Mouse (Mus musculus): Measurements from ENCODE around the gene Neurl1a. TPM values are rescaled to one million over a fixed set of nuclear protein-coding genes. Genes with fewer than 3 reads are reported as not detected.

Gene Neurl1a
- polyA plus RNA-seq, 1 experiment from 2014 or later = 5.5 TPM

GRCm38 (mm10) chr19:47230682-47231081 lies 52.1 kb downstream of the Neurl1a start:
- Histone ChIP-seq H3K9ac (replicated peaks; ENCODE audit: low read length) (no peak overlapping the region), H3K27me3 (ENCODE audit: insufficient read depth, low read length) (no peaks in the 10 kb centered on the region), H3K36me3 (ENCODE audit: insufficient read depth, low read length) (no peaks in the 10 kb centered on the region), H3K27ac (ENCODE audit: low read length) (no peak overlapping the region), H3K4me3 (ENCODE audit: low read length) (no peak overlapping the region), H3K4me2 (replicated peaks; ENCODE audit: low read depth, low read length) (no peak overlapping the region), H3K4me1 (ENCODE audit: insufficient read depth, low read length) (peaks cover 16% of the 10 kb centered on the region), H3K9me3 (ENCODE audit: low read length) (no peaks in the 10 kb centered on the region)
- 90% methylated on average over 8 of the region's 8 CpGs for WGBS
- ATAC-seq (ENCODE audit: low FRiP score, low TSS enrichment) = no peak

- ATAC-seq (ENCODE audit: low FRiP score, low TSS enrichment) = no peak
- WGBS = 86% methylated on average over 6 of the region's 6 CpGs
Measured at GRCm38 (mm10) chr19:47231389-47231788, 52.8 kb downstream of the Neurl1a start.

GRCm38 (mm10) chr19:47232077-47232865 lies 53.7 kb downstream of the Neurl1a start:
- H3K4me2 ChIP-seq (replicated peaks; ENCODE audit: low read depth, low read length) = no peak overlapping the region
- no peaks in the 10 kb centered on the region for H3K27me3 ChIP-seq (ENCODE audit: insufficient read depth, low read length)
- WGBS = 92% methylated on average over 5 of the region's 5 CpGs
- no peak for ATAC-seq (ENCODE audit: low FRiP score, low TSS enrichment)
- no peaks in the 10 kb centered on the region for H3K36me3 ChIP-seq (ENCODE audit: insufficient read depth, low read length)
- H3K27ac ChIP-seq (ENCODE audit: low read length) = no peak overlapping the region
- H3K9ac ChIP-seq (replicated peaks; ENCODE audit: low read length) = no peak overlapping the region
- peaks cover 16% of the 10 kb centered on the region for H3K4me1 ChIP-seq (ENCODE audit: insufficient read depth, low read length)
- H3K4me3 ChIP-seq (ENCODE audit: low read length) = no peak overlapping the region
- no peaks in the 10 kb centered on the region for H3K9me3 ChIP-seq (ENCODE audit: low read length)

More at GRCm38 (mm10) chr19:47231389-47231788, 52.8 kb downstream of the Neurl1a start:
- Histone ChIP-seq H3K4me1 (ENCODE audit: insufficient read depth, low read length) (peaks cover 16% of the 10 kb centered on the region), H3K27ac (ENCODE audit: low read length) (no peak overlapping the region), H3K9ac (replicated peaks; ENCODE audit: low read length) (no peak overlapping the region), H3K9me3 (ENCODE audit: low read length) (no peaks in the 10 kb centered on the region), H3K4me2 (replicated peaks; ENCODE audit: low read depth, low read length) (no peak overlapping the region), H3K27me3 (ENCODE audit: insufficient read depth, low read length) (no peaks in the 10 kb centered on the region), H3K4me3 (ENCODE audit: low read length) (no peak overlapping the region), H3K36me3 (ENCODE audit: insufficient read depth, low read length) (no peaks in the 10 kb centered on the region)

GRCm38 (mm10) chr19:47233087-47233486 lies 54.5 kb downstream of the Neurl1a start:
- H3K4me2 ChIP-seq (replicated peaks; ENCODE audit: low read depth, low read length) = no peak overlapping the region
- 96% methylated on average over 3 of the region's 3 CpGs for WGBS
- no peaks in the 10 kb centered on the region for H3K9me3 ChIP-seq (ENCODE audit: low read length)
- no peak overlapping the region for H3K9ac ChIP-seq (replicated peaks; ENCODE audit: low read length)
- H3K36me3 ChIP-seq (ENCODE audit: insufficient read depth, low read length) = no peaks in the 10 kb centered on the region
- no peaks in the 10 kb centered on the region for H3K27me3 ChIP-seq (ENCODE audit: insufficient read depth, low read length)
- H3K27ac ChIP-seq (ENCODE audit: low read length) = no peak overlapping the region
- peaks cover 15% of the 10 kb centered on the region for H3K4me1 ChIP-seq (ENCODE audit: insufficient read depth, low read length)
- H3K4me3 ChIP-seq (ENCODE audit: low read length) = no peak overlapping the region
- no peak for ATAC-seq (ENCODE audit: low FRiP score, low TSS enrichment)

- peak overlapping the region; percentile 46 for H3K9ac ChIP-seq (replicated peaks; ENCODE audit: low read length)
- ATAC-seq (ENCODE audit: low FRiP score, low TSS enrichment) = peak; percentile 68; the same call in 1 of the 2 replicates
Measured at GRCm38 (mm10) chr19:47240076-47240475, 61.5 kb downstream of the Neurl1a start.

GRCm38 (mm10) chr19:47240957-47241356 lies 62.3 kb downstream of the Neurl1a start:
- H3K4me2 ChIP-seq (replicated peaks; ENCODE audit: low read depth, low read length) = peak overlapping the region; percentile 54
- no peaks in the 10 kb centered on the region for H3K9me3 ChIP-seq (ENCODE audit: low read length)
- no peak overlapping the region for H3K27ac ChIP-seq (ENCODE audit: low read length)
- H3K9ac ChIP-seq (replicated peaks; ENCODE audit: low read length) = no peak overlapping the region; the same call in 1 of the 2 replicates
- ATAC-seq (ENCODE audit: low FRiP score, low TSS enrichment) = no peak
- no peaks in the 10 kb centered on the region for H3K36me3 ChIP-seq (ENCODE audit: insufficient read depth, low read length)
- H3K4me1 ChIP-seq (ENCODE audit: insufficient read depth, low read length) = no peaks in the 10 kb centered on the region
- peak overlapping the region; percentile 42 for H3K4me3 ChIP-seq (ENCODE audit: low read length)
- H3K27me3 ChIP-seq (ENCODE audit: insufficient read depth, low read length) = no peaks in the 10 kb centered on the region
- WGBS = 68% methylated on average over 7 of the region's 7 CpGs

More at GRCm38 (mm10) chr19:47240076-47240475, 61.5 kb downstream of the Neurl1a start:
- 35% methylated on average over 11 of the region's 12 CpGs for WGBS
- H3K27ac ChIP-seq (ENCODE audit: low read length) = no peak overlapping the region
- H3K4me1 ChIP-seq (ENCODE audit: insufficient read depth, low read length) = no peaks in the 10 kb centered on the region
- H3K4me2 ChIP-seq (replicated peaks; ENCODE audit: low read depth, low read length) = peak overlapping the region; percentile 54
- peak overlapping the region; percentile 42 for H3K4me3 ChIP-seq (ENCODE audit: low read length)
- no peaks in the 10 kb centered on the region for H3K36me3 ChIP-seq (ENCODE audit: insufficient read depth, low read length)
- no peaks in the 10 kb centered on the region for H3K9me3 ChIP-seq (ENCODE audit: low read length)
- H3K27me3 ChIP-seq (ENCODE audit: insufficient read depth, low read length) = no peaks in the 10 kb centered on the region

GRCm38 (mm10) chr19:47242227-47242626 lies 63.6 kb downstream of the Neurl1a start:
- H3K27ac ChIP-seq (ENCODE audit: low read length) = no peak overlapping the region
- no peak for ATAC-seq (ENCODE audit: low FRiP score, low TSS enrichment)
- 74% methylated on average over 4 of the region's 4 CpGs for WGBS
- H3K4me1 ChIP-seq (ENCODE audit: insufficient read depth, low read length) = peaks cover 2% of the 10 kb centered on the region; the same call in 1 of the 2 replicates
- no peaks in the 10 kb centered on the region for H3K36me3 ChIP-seq (ENCODE audit: insufficient read depth, low read length)
- H3K9me3 ChIP-seq (ENCODE audit: low read length) = no peaks in the 10 kb centered on the region
- H3K4me2 ChIP-seq (replicated peaks; ENCODE audit: low read depth, low read length) = no peak overlapping the region
- H3K4me3 ChIP-seq (ENCODE audit: low read length) = no peak overlapping the region
- H3K27me3 ChIP-seq (ENCODE audit: insufficient read depth, low read length) = no peaks in the 10 kb centered on the region
- no peak overlapping the region for H3K9ac ChIP-seq (replicated peaks; ENCODE audit: low read length)

GRCm38 (mm10) chr19:47245512-47245911 lies 66.9 kb downstream of the Neurl1a start:
- Histone ChIP-seq H3K36me3 (ENCODE audit: insufficient read depth, low read length) (no peaks in the 10 kb centered on the region), H3K27me3 (ENCODE audit: insufficient read depth, low read length) (no peaks in the 10 kb centered on the region), H3K4me1 (ENCODE audit: insufficient read depth, low read length) (peaks cover 23% of the 10 kb centered on the region), H3K9me3 (ENCODE audit: low read length) (no peaks in the 10 kb centered on the region), H3K27ac (ENCODE audit: low read length) (no peak overlapping the region), H3K9ac (replicated peaks; ENCODE audit: low read length) (no peak overlapping the region), H3K4me3 (ENCODE audit: low read length) (no peak overlapping the region), H3K4me2 (replicated peaks; ENCODE audit: low read depth, low read length) (no peak overlapping the region)
- WGBS = 69% methylated on average over 8 of the region's 8 CpGs
- ATAC-seq (ENCODE audit: low FRiP score, low TSS enrichment) = no peak

- Histone ChIP-seq H3K27me3 (ENCODE audit: insufficient read depth, low read length) (peaks cover 10% of the 10 kb centered on the region), H3K27ac (ENCODE audit: low read length) (no peak overlapping the region)
- ATAC-seq (ENCODE audit: low FRiP score, low TSS enrichment) = peak; percentile 55; the same call in 1 of the 2 replicates
Measured at GRCm38 (mm10) chr19:47247791-47248190, 69.2 kb downstream of the Neurl1a start.

GRCm38 (mm10) chr19:47248296-47248695 lies 69.7 kb downstream of the Neurl1a start:
- Histone ChIP-seq H3K4me3 (ENCODE audit: low read length) (no peak overlapping the region), H3K27me3 (ENCODE audit: insufficient read depth, low read length) (peaks cover 13% of the 10 kb centered on the region), H3K36me3 (ENCODE audit: insufficient read depth, low read length) (no peaks in the 10 kb centered on the region), H3K9me3 (ENCODE audit: low read length) (no peaks in the 10 kb centered on the region), H3K4me1 (ENCODE audit: insufficient read depth, low read length) (peaks cover 26% of the 10 kb centered on the region), H3K9ac (replicated peaks; ENCODE audit: low read length) (no peak overlapping the region), H3K27ac (ENCODE audit: low read length) (no peak overlapping the region), H3K4me2 (replicated peaks; ENCODE audit: low read depth, low read length) (no peak overlapping the region)
- WGBS = 64% methylated on average over 7 of the region's 7 CpGs
- ATAC-seq (ENCODE audit: low FRiP score, low TSS enrichment) = no peak

More at GRCm38 (mm10) chr19:47247791-47248190, 69.2 kb downstream of the Neurl1a start:
- Histone ChIP-seq H3K4me3 (ENCODE audit: low read length) (no peak overlapping the region), H3K4me1 (ENCODE audit: insufficient read depth, low read length) (peaks cover 23% of the 10 kb centered on the region), H3K36me3 (ENCODE audit: insufficient read depth, low read length) (no peaks in the 10 kb centered on the region), H3K9me3 (ENCODE audit: low read length) (no peaks in the 10 kb centered on the region), H3K4me2 (replicated peaks; ENCODE audit: low read depth, low read length) (no peak overlapping the region), H3K9ac (replicated peaks; ENCODE audit: low read length) (no peak overlapping the region)
- WGBS = 21% methylated on average over 11 of the region's 11 CpGs

Measured in kidney, embryonic 16.5 days (tissue).